Mouse (Mus musculus) stomach, postnatal 0 days (tissue): ENCODE data around the gene Spint3.

Source experiments
- CTCF ChIP-seq: IDR thresholded peaks from 2 replicates; pipeline ENCODE4 v1.5.1; 2016; ENCODE audit warnings: antibody characterized with exemption, low read depth, mild to moderate bottlenecking, moderate library complexity
- EP300 ChIP-seq: optimal IDR thresholded peaks from 2 replicates; pipeline ENCODE3; 2016; ENCODE audit warnings: antibody characterized with exemption

DNA sequence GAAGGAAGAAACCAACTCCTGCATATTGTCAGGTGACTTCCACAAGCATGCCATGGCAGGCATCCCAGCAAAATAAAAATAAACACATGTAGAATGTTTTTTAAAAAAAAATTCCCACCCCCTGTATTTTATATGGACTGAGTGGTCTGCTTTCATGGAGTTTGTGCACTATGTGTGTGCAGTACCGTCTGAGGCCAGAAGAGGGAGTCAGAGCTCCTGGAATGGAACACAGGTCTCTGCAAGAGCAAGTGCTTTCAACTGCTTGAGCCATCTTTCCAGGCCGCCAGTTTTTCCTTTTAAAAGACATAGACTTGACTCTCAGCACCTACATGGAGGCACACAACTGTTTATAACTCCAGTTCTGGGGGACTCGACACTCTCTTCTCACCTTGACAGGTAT is 30.2 kb upstream of the Spint3 start:
- TF ChIP-seq CTCF (peak; percentile 18; the same call in 1 of the 2 replicates), EP300 (no peak)
